Mouse (Mus musculus) hindbrain, embryonic 12.5 days (tissue): Measurements from ENCODE around the gene Ifnl3. TPM values are rescaled to one million over a fixed set of nuclear protein-coding genes. Genes with fewer than 3 reads are reported as not detected.
"Not testable (repeated sequence)": the region's sequence is repeated elsewhere in the genome, so short reads cannot be mapped to it uniquely, and the experiment has no call there.

Experiments
- ATAC-seq: fragments of 200-750 bp; cut with Nextera tagmentation; 2 replicates; pipeline ENCODE4 v1.8.0; 2017; ENCODE audit warnings: moderate TSS enrichment; ENCODE audit not compliant: low FRiP score
- H3K27ac ChIP-seq: fragments of 300-500 bp; sonication (generic); 2 replicates; pipeline ENCODE4 v1.5.1; 2016; ENCODE audit warnings: mild to moderate bottlenecking
- H3K27me3 ChIP-seq: fragments of 300-500 bp; sonication (generic); 2 replicates; pipeline ENCODE4 v1.6.1; 2016; ENCODE audit warnings: mild to moderate bottlenecking
- H3K36me3 ChIP-seq: fragments of 300-500 bp; sonication (generic); 2 replicates; pipeline ENCODE4 v1.6.1; 2016; ENCODE audit warnings: mild to moderate bottlenecking
- H3K4me1 ChIP-seq: fragments of 300-500 bp; sonication (generic); 2 replicates; pipeline ENCODE4 v1.6.1; 2016
- H3K4me2 ChIP-seq: fragments of 300-500 bp; sonication (generic); replicated peaks from 2 replicates; pipeline ENCODE4 v1.6.1; 2016; ENCODE audit warnings: mild to moderate bottlenecking
- H3K4me3 ChIP-seq: fragments of 300-500 bp; sonication (generic); 2 replicates; pipeline ENCODE4 v1.5.1; 2016; ENCODE audit warnings: mild to moderate bottlenecking
- H3K9ac ChIP-seq: fragments of 300-500 bp; sonication (generic); 2 replicates; pipeline ENCODE4 v1.6.1; 2016; ENCODE audit warnings: mild to moderate bottlenecking, moderate library complexity
- H3K9me3 ChIP-seq: fragments of 300-500 bp; sonication (generic); replicated peaks from 2 replicates; pipeline ENCODE4 v1.6.1; 2016; ENCODE audit warnings: mild to moderate bottlenecking
- WGBS: fragments of 180-500 bp; shearing (Covaris S2); methylation state at CpG from one replicate; pipeline ENCODE4 v1.1.7; 2016; 5-methylcytosine and 5-hydroxymethylcytosine counted together
- polyA plus RNA-seq: library from polyadenylated mRNA; unstranded; fragments of >200 nt; fragmentation: Nextera tagmentation; extraction: Ambion mirVana; gene quantifications from 2 replicates; pipeline ENCODE4 v1.2.1, GENCODE M21; 2016

The Ifnl3 gene
- polyA plus RNA-seq, 1 experiment from 2014 or later = not detected

- not testable (repeated sequence) for H3K9ac ChIP-seq, H3K4me3 ChIP-seq, H3K27ac ChIP-seq, H3K4me2 ChIP-seq, H3K9me3 ChIP-seq, H3K4me1 ChIP-seq, H3K36me3 ChIP-seq, H3K27me3 ChIP-seq, ATAC-seq
- WGBS = 70% methylated on average over 8 of the region's 8 CpGs
Measured at GRCm38 (mm10) chr7:28510405-28510974, 12.1 kb upstream of the Ifnl3 start, which contains the start of gene Ifnl2. TSS of gene Ifnl2 (minus strand) at chr7:28510455.

DNA sequence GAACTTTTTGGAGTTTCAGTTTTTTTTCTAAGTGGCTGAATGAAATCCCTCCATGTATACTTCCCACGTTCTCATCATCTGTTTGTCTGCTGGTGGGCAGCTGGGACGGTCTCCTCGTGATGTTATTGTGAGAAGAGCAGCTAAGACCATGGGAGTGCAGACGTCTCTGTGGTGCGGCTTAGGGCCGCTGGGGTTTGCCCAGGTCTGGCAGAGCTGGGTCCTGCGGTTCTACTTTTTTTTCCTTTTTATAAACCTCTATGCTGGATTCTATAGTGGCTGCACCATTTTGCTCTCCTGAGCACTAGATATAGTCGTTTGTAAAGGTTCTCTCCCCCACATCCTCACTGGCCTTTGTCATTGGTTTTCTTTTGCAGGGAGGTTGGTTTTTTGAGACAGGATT, 11.2 kb upstream of the Ifnl3 start:
- no peak for ATAC-seq
- H3K36me3 ChIP-seq = no peaks in the 10 kb centered on the region
- H3K27me3 ChIP-seq = no peaks in the 10 kb centered on the region
- H3K9me3 ChIP-seq = no peaks in the 10 kb centered on the region
- H3K27ac ChIP-seq = no peak overlapping the region
- H3K4me3 ChIP-seq = no peak overlapping the region
- H3K9ac ChIP-seq = no peak overlapping the region
- H3K4me1 ChIP-seq = no peaks in the 10 kb centered on the region
- 76% methylated on average over 8 of the region's 8 CpGs for WGBS
- H3K4me2 ChIP-seq = no peak overlapping the region

DNA sequence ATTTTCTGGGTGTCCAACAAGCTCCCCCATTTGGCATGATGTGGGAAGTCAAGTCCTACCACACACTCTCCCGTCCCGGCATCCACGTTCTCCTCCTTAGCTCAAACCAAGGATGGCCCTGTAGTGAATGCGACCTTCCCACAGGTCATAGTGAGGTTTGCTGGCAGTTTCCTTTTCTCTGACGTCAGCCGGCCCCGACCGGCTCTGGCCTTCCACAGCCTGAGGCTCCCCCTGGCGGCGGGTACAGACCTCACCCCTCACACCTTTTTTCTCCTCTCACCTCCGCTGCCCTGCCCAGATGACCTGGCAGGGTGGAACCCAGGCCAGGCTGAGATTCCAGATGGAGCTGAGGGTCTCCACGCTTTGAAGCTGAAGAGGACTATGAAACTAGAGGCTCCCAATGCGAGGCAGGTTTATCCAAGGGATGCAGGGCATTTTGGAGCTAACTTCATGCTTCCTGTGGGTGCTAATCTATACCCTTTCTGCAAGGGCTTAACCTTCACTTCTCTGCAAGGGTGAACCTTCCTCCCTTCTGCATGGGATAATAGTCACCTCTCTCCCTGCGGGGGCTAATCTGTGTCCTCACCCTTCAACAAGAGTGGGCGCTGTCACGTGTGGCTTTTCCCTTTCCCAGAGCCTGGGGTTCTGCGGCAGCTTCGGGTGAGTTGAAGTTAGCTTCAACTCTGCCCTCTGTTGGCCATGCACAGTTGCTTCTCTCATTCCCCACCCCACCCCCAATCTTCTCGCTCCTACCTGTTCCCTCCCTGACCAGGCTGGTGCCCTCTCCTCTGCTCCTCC, 5.5 kb downstream of the Ifnl3 start:
- H3K9ac ChIP-seq = no peak overlapping the region
- no peaks in the 10 kb centered on the region for H3K36me3 ChIP-seq
- 6% methylated on average over 19 of the region's 19 CpGs for WGBS
- H3K4me3 ChIP-seq = no peak overlapping the region
- H3K4me1 ChIP-seq = no peaks in the 10 kb centered on the region
- no peak overlapping the region for H3K4me2 ChIP-seq
- H3K27me3 ChIP-seq = 0 out of 2 replicates have a peak, but pooled peaks cover 4% of the 10 kb centered on the region
- H3K27ac ChIP-seq = no peak overlapping the region
- no peaks in the 10 kb centered on the region for H3K9me3 ChIP-seq
- no peak for ATAC-seq

DNA sequence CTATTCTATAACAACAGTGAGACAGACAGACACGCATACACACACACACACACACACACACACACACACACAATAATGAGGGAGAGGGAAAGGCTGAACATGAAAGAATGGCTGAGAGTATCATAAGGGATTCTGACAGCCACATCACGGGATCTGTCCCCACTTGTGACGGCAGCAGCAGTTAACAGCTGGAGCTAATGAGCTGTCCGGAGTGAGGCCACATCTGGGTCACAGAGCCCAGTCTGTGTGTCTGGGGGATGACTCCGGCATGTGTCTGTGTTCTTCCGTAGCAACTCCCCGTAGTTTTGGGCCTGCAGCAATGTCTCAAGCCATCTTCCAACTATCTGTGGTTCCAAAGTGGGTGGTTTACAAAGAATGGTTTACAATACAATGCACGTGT, 9.4 kb downstream of the Ifnl3 start:
- no peak overlapping the region for H3K27ac ChIP-seq
- H3K4me2 ChIP-seq = no peak overlapping the region
- no peaks in the 10 kb centered on the region for H3K4me1 ChIP-seq
- no peak overlapping the region for H3K9ac ChIP-seq
- WGBS = 68% methylated on average over 8 of the region's 8 CpGs
- 0 out of 2 replicates have a peak, but pooled peaks cover 4% of the 10 kb centered on the region for H3K27me3 ChIP-seq
- no peaks in the 10 kb centered on the region for H3K36me3 ChIP-seq
- ATAC-seq = no peak
- no peak overlapping the region for H3K4me3 ChIP-seq
- H3K9me3 ChIP-seq = no peaks in the 10 kb centered on the region

DNA sequence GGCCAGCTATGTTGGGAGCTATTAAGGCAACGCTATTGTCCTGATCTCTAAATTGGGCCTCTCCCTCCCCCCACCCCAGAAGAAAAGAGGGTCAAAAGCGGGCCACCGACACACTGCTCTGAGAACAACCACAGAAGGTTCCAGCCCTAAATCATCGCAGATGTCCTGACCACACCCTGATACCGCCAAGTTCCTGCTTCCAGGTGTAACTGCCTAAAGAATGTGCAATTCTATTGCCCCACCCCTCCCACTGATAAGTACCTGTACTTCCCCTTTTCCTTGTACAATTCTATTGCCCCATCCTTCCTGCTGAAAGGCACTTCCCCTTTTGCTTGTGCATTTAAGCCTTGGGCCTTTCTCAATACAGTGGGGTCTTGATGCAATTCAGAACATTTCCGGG, 16.2 kb downstream of the Ifnl3 start:
- H3K4me1 ChIP-seq, H3K4me2 ChIP-seq, ATAC-seq, H3K36me3 ChIP-seq, H3K4me3 ChIP-seq, H3K27ac ChIP-seq, H3K9me3 ChIP-seq, H3K27me3 ChIP-seq, H3K9ac ChIP-seq: not testable (repeated sequence)
- 95% methylated on average over 6 of the region's 6 CpGs for WGBS

GRCm38 (mm10) chr7:28540526-28540925, 17.9 kb downstream of the Ifnl3 start, which contains the start of gene Sycn:
TSS of gene Sycn (plus strand) at chr7:28540885.
- no peak for ATAC-seq
- H3K4me2 ChIP-seq = no peak within 1 kb of the TSS
- WGBS = 85% methylated on average over 4 of the region's 4 CpGs

GRCm38 (mm10) chr7:28544051-28544601, 21.5 kb downstream of the Ifnl3 start:
- WGBS = 5% methylated on average over 23 of the region's 27 CpGs
- peaks cover 23% of the 10 kb centered on the region for H3K4me1 ChIP-seq
- H3K27ac ChIP-seq = no peak overlapping the region
- 0 out of 2 replicates have a peak overlapping the region, but pooled peaks have one; percentile 32 for H3K9ac ChIP-seq
- peak overlapping the region; percentile 15; the same call in 1 of the 2 replicates for H3K4me3 ChIP-seq
- H3K36me3 ChIP-seq = no peaks in the 10 kb centered on the region
- peaks cover 52% of the 10 kb centered on the region for H3K27me3 ChIP-seq
- H3K9me3 ChIP-seq = no peaks in the 10 kb centered on the region
- 0 out of 2 replicates have a peak, but pooled peaks have one; percentile 9 for ATAC-seq
- H3K4me2 ChIP-seq = peak overlapping the region; percentile 51

More at GRCm38 (mm10) chr7:28540526-28540925, 17.9 kb downstream of the Ifnl3 start, which contains the start of gene Sycn:
- no peaks in the 10 kb centered on the region for H3K9me3 ChIP-seq
- no peak within 1 kb of the TSS for H3K4me3 ChIP-seq
- no peaks in the 10 kb centered on the region for H3K36me3 ChIP-seq
- no peak within 1 kb of the TSS for H3K9ac ChIP-seq
- peaks cover 22% of the 10 kb centered on the region for H3K27me3 ChIP-seq
- no peak within 1 kb of the TSS for H3K27ac ChIP-seq
- H3K4me1 ChIP-seq = peaks cover 9% of the 10 kb centered on the region

GRCm38 (mm10) chr7:28545048-28545890, 22.6 kb downstream of the Ifnl3 start:
- Histone ChIP-seq H3K27ac (no peak overlapping the region), H3K36me3 (no peaks in the 10 kb centered on the region), H3K27me3 (peaks cover 52% of the 10 kb centered on the region), H3K9ac (no peak overlapping the region), H3K4me3 (no peak overlapping the region), H3K4me1 (peaks cover 23% of the 10 kb centered on the region), H3K9me3 (no peaks in the 10 kb centered on the region), H3K4me2 (no peak overlapping the region)
- ATAC-seq = 0 out of 2 replicates have a peak, but pooled peaks have one; percentile 7
- WGBS = 24% methylated on average over 14 of the region's 14 CpGs

- Histone ChIP-seq H3K4me1 (peaks cover 23% of the 10 kb centered on the region), H3K36me3 (no peaks in the 10 kb centered on the region), H3K9ac (no peak overlapping the region), H3K27ac (no peak overlapping the region), H3K4me2 (no peak overlapping the region), H3K9me3 (no peaks in the 10 kb centered on the region), H3K4me3 (no peak overlapping the region), H3K27me3 (peaks cover 52% of the 10 kb centered on the region)
- WGBS = 46% methylated on average over 7 of the region's 7 CpGs
- no peak for ATAC-seq
Measured at GRCm38 (mm10) chr7:28545891-28546210, 23.2 kb downstream of the Ifnl3 start.

GRCm38 (mm10) chr7:28546649-28547048, 24.0 kb downstream of the Ifnl3 start:
- no peaks in the 10 kb centered on the region for H3K9me3 ChIP-seq
- no peak overlapping the region for H3K27ac ChIP-seq
- peak overlapping the region; percentile 29 for H3K4me3 ChIP-seq
- peak overlapping the region; percentile 51 for H3K4me2 ChIP-seq
- H3K36me3 ChIP-seq = no peaks in the 10 kb centered on the region
- 1% methylated on average over 22 of the region's 22 CpGs for WGBS
- peak overlapping the region; percentile 39; the same call in 1 of the 2 replicates for H3K9ac ChIP-seq
- peaks cover 23% of the 10 kb centered on the region for H3K4me1 ChIP-seq
- ATAC-seq = no peak
- H3K27me3 ChIP-seq = peaks cover 52% of the 10 kb centered on the region

DNA sequence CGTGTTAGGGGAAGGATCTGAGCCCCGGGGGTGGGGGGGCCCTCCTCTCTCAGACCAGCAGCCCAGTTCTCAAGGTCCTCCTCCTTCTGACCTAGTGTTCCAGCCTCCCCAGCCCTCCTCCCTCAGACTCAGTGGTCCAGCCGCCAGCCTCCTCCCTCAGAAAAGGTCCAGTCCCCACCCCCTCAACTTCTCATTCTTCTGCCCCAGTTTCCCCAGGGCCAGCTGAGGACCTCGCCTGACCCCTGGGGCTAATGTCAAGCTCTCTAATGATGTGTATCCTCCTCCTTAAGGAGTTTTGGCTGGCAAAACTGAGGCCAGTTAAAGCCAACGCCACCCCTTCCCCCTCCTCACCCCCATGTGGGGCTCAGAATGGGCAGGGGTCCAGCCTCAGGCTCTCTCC, 24.5 kb downstream of the Ifnl3 start, which contains the start of gene Nccrp1:
Gene Nccrp1, minus strand, starts transcription at position 101 of the 400 bp plus-strand sequence.
- Histone ChIP-seq H3K4me2 (peak within 1 kb of the TSS; percentile 51), H3K36me3 (no peaks in the 10 kb centered on the region), H3K4me1 (peaks cover 23% of the 10 kb centered on the region), H3K27me3 (peaks cover 52% of the 10 kb centered on the region), H3K27ac (no peak within 1 kb of the TSS), H3K4me3 (peak within 1 kb of the TSS; percentile 29), H3K9me3 (0 out of 2 replicates have a peak, but pooled peaks cover 3% of the 10 kb centered on the region), H3K9ac (peak within 1 kb of the TSS; percentile 39; the same call in 1 of the 2 replicates)
- no peak for ATAC-seq
- 3% methylated on average over 5 of the region's 5 CpGs for WGBS
